Mouse (Mus musculus): ENCODE data around the gene Dbn1.

Dbn1 gene

DNA sequence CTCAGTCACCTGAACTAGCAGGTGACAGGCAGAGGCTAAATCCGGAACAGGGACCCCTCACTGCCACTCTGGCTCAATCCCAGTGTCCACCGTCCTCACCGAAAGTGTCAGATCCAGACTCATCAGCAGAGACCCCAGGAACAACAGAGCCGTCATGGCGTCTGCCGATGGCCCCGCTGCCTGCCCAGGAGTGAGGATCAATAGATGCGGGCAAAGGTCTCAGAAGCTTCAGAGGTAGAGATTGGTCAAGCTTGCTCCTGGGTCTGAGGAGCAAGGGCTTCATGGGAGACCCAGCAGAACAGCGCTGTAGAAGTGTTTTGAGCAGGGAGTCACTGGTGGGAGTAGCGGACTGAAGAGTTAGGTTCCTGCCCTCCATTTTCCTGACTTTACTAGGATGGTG lies 61.3 kb downstream of the Dbn1 start, which contains the start of gene F12:
TSS of gene F12 (minus strand) at position 181 of the 400 bp plus-strand sequence.
- POLR2A ChIA-PET, result interaction anchor here in 1 of 4 experiments (1.8 kb wide), 1 partner anchor 18 kb away, joined by 5 read pairs; the partner anchor contains the start of gene Grk6
- CTCF ChIA-PET, result interaction anchor here in 1 of 4 experiments (1.9 kb wide), 1 partner anchor 9 kb away, joined by 6 read pairs; no protein-coding TSS in a partner anchor

Measured in embryonic stem cell, embryonic (primary cell).